Mouse (Mus musculus) testis, adult 2 months (tissue): ENCODE data around the gene Ankrd17. TPM values are rescaled to one million over a fixed set of nuclear protein-coding genes. Genes with fewer than 3 reads are reported as not detected.

Experiments
- H3K27ac ChIP-seq: fragments of 200-500 bp; 2 replicates; pipeline ENCODE4 v1.5.1; 2012; ENCODE audit warnings: low read depth, low read length; ENCODE audit not compliant: control insufficient read depth, insufficient read depth
- H3K27me3 ChIP-seq: fragments of 200-500 bp; 2 replicates; pipeline ENCODE4 v1.6.1; 2012; ENCODE audit warnings: mild to moderate bottlenecking, low read length, moderate library complexity; ENCODE audit not compliant: control insufficient read depth, insufficient read depth
- H3K36me3 ChIP-seq: fragments of 200-500 bp; 2 replicates; pipeline ENCODE4 v1.6.1; 2012; ENCODE audit warnings: mild to moderate bottlenecking, low read length; ENCODE audit not compliant: control insufficient read depth, insufficient read depth
- H3K4me1 ChIP-seq: fragments of 200-500 bp; 2 replicates; pipeline ENCODE4 v1.6.1; 2012; ENCODE audit warnings: low read length; ENCODE audit not compliant: control insufficient read depth, insufficient read depth
- H3K4me3 ChIP-seq: fragments of 200-500 bp; 2 replicates; pipeline ENCODE4 v1.5.1; 2012; ENCODE audit warnings: low read depth, mild to moderate bottlenecking, low read length, moderate library complexity, mixed read lengths; ENCODE audit not compliant: control insufficient read depth
- CTCF ChIP-seq: fragments of 200-500 bp; IDR thresholded peaks from 2 replicates; pipeline ENCODE4 v1.5.1; 2012; ENCODE audit warnings: low read depth, mild to moderate bottlenecking, inconsistent platforms, low read length, moderate library complexity; ENCODE audit not compliant: control insufficient read depth, insufficient read depth, insufficient replicate concordance
- POLR2A ChIP-seq: fragments of 200-500 bp; IDR thresholded peaks from 2 replicates; pipeline ENCODE4 v1.6.1; 2012; ENCODE audit warnings: low read depth, mild to moderate bottlenecking, inconsistent platforms, low read length, moderate library complexity; ENCODE audit not compliant: control insufficient read depth
- polyA plus RNA-seq: library from polyadenylated mRNA; depleted of rRNA; stranded (reverse); fragments of >200 nt; gene quantifications from 2 replicates; pipeline ENCODE4 v1.2.3, GENCODE M21; 2012; rRNA removed

The Ankrd17 gene
- polyA plus RNA-seq, 1 experiment: 18.2 TPM

DNA sequence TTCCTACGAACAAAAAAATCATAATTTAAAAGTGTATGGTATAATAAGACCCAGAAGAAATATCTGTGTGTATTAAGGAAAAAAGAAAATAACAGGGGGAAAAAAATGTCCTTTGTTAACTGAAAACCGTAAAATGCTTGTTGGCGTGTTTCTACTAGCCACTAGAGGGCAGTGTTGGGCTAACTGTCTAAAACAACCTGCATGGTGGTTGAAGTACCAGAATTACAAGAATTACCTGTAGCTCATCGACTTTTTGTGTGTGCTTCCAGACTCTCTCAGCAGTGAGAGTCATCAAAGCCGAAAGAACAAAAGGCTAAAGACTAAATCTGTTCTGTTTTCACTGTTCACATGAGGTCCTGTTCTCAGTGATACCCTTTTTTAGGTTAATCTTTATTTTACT lies 163.2 kb downstream of the Ankrd17 start:
- Histone ChIP-seq H3K4me3 (no peak overlapping the region), H3K27ac (no peak overlapping the region), H3K4me1 (no peaks in the 10 kb centered on the region), H3K36me3 (no peaks in the 10 kb centered on the region), H3K27me3 (no peaks in the 10 kb centered on the region)
- no peak for TF ChIP-seq CTCF

DNA sequence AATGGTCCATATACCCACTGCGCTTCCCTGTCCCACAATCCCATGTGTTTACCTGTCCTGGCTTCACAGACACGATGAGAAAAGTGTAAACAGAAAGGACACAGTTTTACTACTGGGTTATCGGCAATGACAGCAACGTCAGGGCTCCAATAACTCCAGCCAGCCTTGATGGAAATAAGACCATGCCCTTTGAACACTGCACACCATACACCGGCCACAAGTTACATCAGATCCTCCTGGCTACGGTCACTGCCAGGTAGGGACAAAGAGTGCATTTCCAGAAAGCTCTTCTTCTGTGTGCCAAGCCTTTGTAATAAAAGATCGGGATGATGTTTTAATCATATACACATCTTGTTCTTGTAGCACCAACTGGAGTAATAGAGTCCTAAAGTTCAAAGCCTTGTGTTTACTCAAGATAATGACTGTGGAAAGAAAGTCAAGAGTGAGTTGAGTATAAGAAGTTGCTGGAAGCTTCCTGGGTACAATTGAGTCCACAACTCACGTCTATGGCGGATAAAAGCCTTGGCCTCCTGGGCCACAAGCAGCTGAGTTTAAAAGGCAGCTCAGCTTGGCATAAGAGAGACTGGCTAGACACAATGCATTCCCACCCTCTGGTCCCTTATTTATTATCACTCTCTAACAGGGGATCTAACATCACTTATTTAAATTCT lies 163.8 kb downstream of the Ankrd17 start:
- TF ChIP-seq CTCF (no peak), POLR2A (no peak)
- H3K27me3 ChIP-seq: no peaks in the 10 kb centered on the region
- no peak overlapping the region for H3K27ac ChIP-seq
- no peaks in the 10 kb centered on the region for H3K36me3 ChIP-seq
- no peak overlapping the region for H3K4me3 ChIP-seq
- no peaks in the 10 kb centered on the region for H3K4me1 ChIP-seq

DNA sequence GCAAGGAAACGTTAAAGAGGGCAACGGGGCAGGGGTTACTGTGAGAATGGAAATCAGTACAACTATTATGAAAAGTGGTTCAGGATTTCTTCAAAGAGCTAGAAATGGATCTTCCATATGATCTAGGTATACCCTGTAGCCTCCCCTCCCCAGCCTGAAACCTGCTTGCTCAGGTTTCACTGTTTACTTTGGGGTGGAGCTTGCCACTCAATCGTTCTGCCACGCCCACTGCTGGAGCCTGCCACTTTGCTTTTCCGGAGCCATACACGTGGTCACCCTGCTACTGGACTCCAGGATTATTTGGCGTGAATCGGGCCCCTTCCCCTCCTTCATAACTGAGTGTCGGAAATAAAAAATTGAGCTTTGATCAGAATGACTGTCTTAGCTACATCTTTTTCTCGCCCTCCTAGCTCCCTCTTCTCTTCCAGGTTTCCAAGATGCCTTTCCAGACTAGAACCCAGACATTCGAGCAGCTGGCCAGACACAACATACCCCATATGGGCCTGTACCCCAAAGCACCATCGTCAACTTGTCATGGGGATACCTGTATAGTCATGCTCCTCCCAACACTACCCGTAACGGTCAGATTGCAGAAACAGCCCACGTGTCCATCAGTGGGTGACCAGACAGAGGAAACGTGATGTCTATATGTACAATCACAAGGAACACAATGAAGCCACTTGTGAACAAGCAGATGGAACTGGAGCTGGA lies 166.3 kb downstream of the Ankrd17 start:
- no peaks in the 10 kb centered on the region for H3K4me1 ChIP-seq
- H3K4me3 ChIP-seq: no peak overlapping the region
- no peaks in the 10 kb centered on the region for H3K36me3 ChIP-seq
- H3K27ac ChIP-seq: no peak overlapping the region
- H3K27me3 ChIP-seq: no peaks in the 10 kb centered on the region
- TF ChIP-seq CTCF (no peak), POLR2A (no peak)

DNA sequence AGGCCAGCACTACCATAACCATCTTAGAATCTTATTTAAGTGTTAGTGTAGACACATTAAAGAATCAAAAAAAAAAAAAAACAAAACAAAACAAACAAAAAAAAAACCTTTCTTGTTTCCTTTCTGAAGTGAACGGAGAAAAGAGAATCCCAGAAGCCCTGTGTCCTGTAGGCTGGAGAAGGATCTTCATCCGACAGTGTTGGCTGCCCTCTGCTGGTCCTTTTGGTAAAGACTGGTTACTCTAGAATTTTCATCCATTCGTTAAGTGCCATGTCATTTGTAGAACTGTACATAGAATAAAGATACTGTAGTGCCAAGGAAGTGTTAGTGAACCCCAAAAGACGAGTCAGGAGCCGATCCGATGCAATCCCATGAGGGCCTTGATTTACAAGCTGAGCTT lies 171.5 kb downstream of the Ankrd17 start:
- peaks cover 10% of the 10 kb centered on the region for H3K4me1 ChIP-seq
- H3K27ac ChIP-seq: no peak overlapping the region
- TF ChIP-seq POLR2A (no peak), CTCF (no peak)
- no peaks in the 10 kb centered on the region for H3K36me3 ChIP-seq
- no peak overlapping the region for H3K4me3 ChIP-seq
- H3K27me3 ChIP-seq: no peaks in the 10 kb centered on the region

DNA sequence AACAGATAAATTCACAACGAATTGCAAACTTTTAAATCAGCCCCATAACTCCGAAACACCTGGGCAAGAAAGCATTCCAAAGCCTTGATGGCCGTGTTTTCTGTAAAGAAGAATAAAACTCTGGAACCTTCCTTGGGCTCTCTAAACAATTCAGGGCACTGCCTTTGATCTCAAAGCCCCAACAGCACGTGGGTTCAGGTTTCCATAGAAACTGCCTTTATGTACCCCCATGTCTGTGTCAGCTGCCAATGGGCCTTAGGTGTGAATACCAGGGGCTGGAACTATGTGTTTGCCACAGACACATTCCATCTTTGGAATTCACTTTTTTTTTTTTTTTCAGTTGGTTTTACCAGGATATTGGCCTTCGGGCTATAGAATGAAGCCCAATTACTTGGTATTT lies 183.6 kb downstream of the Ankrd17 start:
- Histone ChIP-seq H3K36me3 (no peaks in the 10 kb centered on the region), H3K4me3 (no peak overlapping the region), H3K4me1 (no peaks in the 10 kb centered on the region), H3K27ac (no peak overlapping the region), H3K27me3 (no peaks in the 10 kb centered on the region)
- TF ChIP-seq POLR2A: no peak
- TF ChIP-seq CTCF: no peak

DNA sequence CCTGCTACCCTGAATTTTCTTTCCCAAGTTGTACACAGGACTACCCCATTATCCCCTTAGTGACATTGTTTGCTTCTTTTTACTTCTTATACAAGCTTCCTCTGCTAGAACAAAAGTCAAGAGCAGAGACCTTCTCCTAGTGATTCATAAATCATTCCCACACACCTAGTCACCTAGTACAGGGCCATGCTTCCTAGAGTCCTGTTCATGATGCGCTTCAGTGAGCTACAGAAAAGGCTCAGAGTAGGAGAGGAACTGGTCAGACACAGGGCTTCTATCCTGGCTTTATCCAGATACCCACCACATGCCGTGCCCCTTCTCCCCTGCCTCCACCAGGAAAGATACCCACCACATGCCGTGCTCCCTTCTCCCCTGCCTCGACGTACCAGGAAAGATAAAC lies 187.3 kb downstream of the Ankrd17 start:
- Histone ChIP-seq H3K27ac (no peak overlapping the region), H3K4me1 (no peaks in the 10 kb centered on the region), H3K36me3 (no peaks in the 10 kb centered on the region), H3K4me3 (no peak overlapping the region), H3K27me3 (no peaks in the 10 kb centered on the region)
- TF ChIP-seq POLR2A (no peak), CTCF (no peak)

DNA sequence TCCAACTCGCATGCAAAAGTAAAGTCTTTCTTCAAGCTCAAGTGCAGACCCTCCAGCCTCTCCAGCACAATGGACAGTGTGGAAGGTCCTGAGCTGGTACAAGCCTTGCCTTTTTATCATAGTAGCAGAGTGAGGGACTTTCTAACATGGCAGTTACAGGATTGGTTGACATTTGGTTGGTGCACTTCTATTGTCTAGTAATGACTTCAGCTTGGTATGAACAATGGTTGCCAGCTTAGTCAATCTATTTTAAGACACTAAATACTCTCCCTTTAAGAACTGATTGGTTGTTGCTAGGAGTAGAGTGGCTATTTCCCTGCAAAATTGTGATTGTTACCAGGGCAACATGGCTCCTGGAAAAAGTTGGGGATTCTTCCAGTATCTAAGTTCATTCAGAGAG lies 188.3 kb downstream of the Ankrd17 start:
- no peaks in the 10 kb centered on the region for H3K4me1 ChIP-seq
- no peak overlapping the region for H3K27ac ChIP-seq
- no peak for TF ChIP-seq CTCF
- no peaks in the 10 kb centered on the region for H3K36me3 ChIP-seq
- no peak overlapping the region for H3K4me3 ChIP-seq
- H3K27me3 ChIP-seq: no peaks in the 10 kb centered on the region

Other genes with a start within 250 kb of the Ankrd17 start
- gene Cox18, start 142.6 kb downstream of the Ankrd17 start, polyA plus RNA-seq: 15.3 and 16.3 TPM in 2 replicates
- 0.61 and 1.6 TPM in 2 replicates for gene Gm9958, start 627 bp upstream of the Ankrd17 start, polyA plus RNA-seq
- 0.07 and 0.22 TPM in 2 replicates for gene Alb, start 94.3 kb upstream of the Ankrd17 start, polyA plus RNA-seq
- 0.13 and 0.21 TPM in 2 replicates for gene Afp, start 124.2 kb upstream of the Ankrd17 start, polyA plus RNA-seq
- gene Afm, start 152.4 kb upstream of the Ankrd17 start, polyA plus RNA-seq: 0.99 and 1.3 TPM in 2 replicates
- 0.12 TPM in 1 of 2 replicates, not detected in the other for gene 5830473C10Rik, start 194.5 kb upstream of the Ankrd17 start, polyA plus RNA-seq